Mouse (Mus musculus): ENCODE measurements around the gene Hspbp1. TPM values are rescaled to one million over a fixed set of nuclear protein-coding genes. Genes with fewer than 3 reads are reported as not detected.

Gene Hspbp1
- polyA plus RNA-seq, 1 experiment from 2014 or later: 128 TPM

DNA sequence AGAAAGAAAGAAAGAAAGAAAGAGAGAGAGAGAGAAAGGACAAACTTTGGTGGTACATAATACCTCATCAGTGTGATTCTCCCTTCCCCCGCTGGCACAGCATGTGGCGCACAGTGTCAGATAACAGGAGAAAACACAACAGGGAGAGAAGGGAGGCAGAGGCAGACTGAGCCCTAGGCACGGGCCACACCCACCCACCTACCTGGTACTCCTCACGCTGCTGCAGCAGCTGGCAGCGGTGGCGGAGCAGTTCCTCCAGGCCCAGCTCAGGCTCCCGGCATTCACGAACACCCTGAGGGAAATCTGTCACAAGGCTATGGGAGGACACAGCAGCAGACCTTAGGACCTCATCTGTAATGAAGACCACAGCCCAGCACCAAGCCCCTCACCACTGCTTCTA lies 21.7 kb downstream of the Hspbp1 start:
- WGBS: 76% methylated on average over 8 of the region's 8 CpGs
- Histone ChIP-seq H3K4me2 (no peak overlapping the region), H3K9ac (no peak overlapping the region), H3K4me1 (replicated peaks) (peaks cover 12% of the 10 kb centered on the region), H3K27ac (no peak overlapping the region), H3K36me3 (peaks cover 58% of the 10 kb centered on the region), H3K4me3 (no peak overlapping the region), H3K9me3 (no peaks in the 10 kb centered on the region), H3K27me3 (no peaks in the 10 kb centered on the region)
- ATAC-seq (ENCODE audit: low FRiP score): no peak

DNA sequence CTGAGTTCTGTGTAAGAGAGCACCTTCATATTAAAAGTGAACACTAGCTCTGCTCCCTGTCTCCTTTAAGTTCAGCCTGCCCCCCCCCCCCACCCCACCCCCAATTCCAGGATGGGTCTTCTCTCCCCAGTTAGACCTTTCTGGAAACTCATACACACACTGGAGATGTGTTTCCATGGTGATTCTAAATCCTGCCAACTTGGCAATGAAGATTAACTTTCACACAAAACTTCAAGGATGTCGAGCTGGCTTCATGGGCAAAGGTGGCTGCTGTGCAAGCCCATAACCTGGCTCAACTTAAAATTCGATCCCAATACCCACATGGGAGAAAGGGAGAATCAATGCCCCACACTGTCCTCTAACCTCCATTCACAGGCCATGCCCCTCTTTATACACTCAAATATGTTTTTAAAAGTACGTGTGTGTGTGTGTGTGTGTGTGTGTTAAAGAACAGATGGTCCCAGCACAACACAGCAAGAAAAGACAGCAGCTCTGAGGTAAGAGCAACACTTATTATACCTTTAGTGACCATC lies 24.9 kb downstream of the Hspbp1 start:
- no peak for ATAC-seq (ENCODE audit: low FRiP score)
- WGBS: 55% methylated on average over 3 of the region's 3 CpGs
- Histone ChIP-seq H3K4me2 (peak overlapping the region; percentile 94), H3K4me1 (replicated peaks) (peaks cover 44% of the 10 kb centered on the region), H3K9me3 (no peaks in the 10 kb centered on the region), H3K9ac (peak overlapping the region; percentile 95), H3K36me3 (peaks cover 28% of the 10 kb centered on the region), H3K27me3 (no peaks in the 10 kb centered on the region), H3K4me3 (peak overlapping the region; percentile 90), H3K27ac (peak overlapping the region; percentile 90)

DNA sequence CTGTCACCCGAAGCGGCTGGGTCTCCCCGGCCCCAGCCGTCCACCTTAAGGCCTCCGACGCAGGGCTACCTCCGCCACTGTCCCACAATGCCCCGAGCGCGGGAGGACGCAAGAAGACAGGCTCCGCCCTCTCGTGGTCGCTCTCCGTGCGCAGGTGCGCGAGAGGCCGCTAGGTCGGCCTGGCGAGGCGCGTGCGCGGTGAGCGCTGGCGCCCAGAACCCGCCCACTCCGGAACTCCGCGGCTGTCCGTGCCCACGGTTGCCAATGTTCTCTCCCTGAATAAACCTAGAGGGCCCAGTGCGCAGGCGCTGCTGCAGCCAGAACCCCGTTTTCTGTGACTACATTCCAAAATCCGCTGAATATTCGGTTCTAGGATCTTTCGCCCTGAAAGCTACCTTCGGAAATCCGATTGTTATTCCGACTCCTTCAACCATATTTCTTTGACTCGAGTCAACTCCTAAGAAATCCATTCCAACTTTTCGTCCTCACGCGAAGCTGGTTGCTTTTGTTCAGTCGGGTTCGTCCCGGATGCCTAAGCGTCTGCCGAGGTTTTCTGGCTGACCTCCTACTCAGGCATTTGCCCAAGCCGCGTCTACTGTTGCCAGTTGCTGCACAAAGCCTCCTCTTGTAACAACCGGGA lies 25.8 kb downstream of the Hspbp1 start, which contains the start of gene Ppp6r1:
TSS of gene Ppp6r1 (minus strand) at position 108 of the 640 bp plus-strand sequence.
- peak within 1 kb of the TSS; percentile 90 for H3K27ac ChIP-seq
- 0% methylated on average over 53 of the region's 54 CpGs for WGBS
- peaks cover 18% of the 10 kb centered on the region for H3K36me3 ChIP-seq
- peak within 1 kb of the TSS; percentile 95 for H3K9ac ChIP-seq
- no peaks in the 10 kb centered on the region for H3K27me3 ChIP-seq
- peaks cover 53% of the 10 kb centered on the region for H3K4me1 ChIP-seq (replicated peaks)
- no peaks in the 10 kb centered on the region for H3K9me3 ChIP-seq
- ATAC-seq (ENCODE audit: low FRiP score): peak; percentile 98
- H3K4me3 ChIP-seq: peak within 1 kb of the TSS; percentile 90
- peak within 1 kb of the TSS; percentile 94 for H3K4me2 ChIP-seq

DNA sequence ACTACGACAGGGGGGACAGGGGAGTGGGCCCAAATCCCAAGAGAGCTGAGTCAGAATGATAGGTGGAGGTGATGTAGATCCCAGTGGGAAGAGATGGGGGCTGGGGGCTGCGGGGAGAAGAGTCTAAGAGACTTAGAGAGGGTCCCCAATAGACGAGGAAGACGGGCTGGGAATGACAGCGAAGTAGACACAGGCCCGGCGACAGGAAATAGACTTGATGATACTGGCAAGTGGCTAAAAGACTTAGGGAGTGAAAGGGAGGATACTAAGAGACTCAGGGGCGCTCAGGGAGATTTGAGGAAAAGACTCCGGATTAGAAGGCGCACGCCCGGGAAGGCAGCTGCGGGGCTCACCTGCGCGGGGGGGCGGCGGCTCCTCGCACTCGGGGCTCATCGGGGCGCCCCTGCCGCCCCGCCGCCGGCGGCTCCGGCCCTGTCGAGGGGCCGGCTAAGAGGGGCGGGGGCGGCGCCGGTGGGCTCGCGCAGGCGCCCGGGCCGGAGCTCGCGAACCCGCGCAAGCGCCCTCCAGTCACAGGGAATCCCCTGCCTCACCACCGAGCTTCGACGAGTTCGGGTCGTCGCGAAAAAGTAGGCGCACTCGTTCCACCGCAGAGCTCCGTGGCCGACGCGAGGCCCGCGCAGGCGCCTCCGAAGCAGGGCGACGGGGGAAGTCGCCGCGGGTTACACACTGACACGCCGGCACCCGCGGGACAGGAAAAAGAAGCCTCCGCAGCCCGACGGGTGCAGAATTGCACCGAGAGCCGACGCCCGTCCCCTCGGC lies 26.6 kb downstream of the Hspbp1 start:
- H3K9ac ChIP-seq: peak overlapping the region; percentile 95
- H3K4me1 ChIP-seq (replicated peaks): peaks cover 55% of the 10 kb centered on the region
- peak overlapping the region; percentile 90 for H3K27ac ChIP-seq
- H3K9me3 ChIP-seq: no peaks in the 10 kb centered on the region
- under 1% methylated on average over 72 of the region's 78 CpGs for WGBS
- H3K36me3 ChIP-seq: peaks cover 16% of the 10 kb centered on the region
- H3K27me3 ChIP-seq: no peaks in the 10 kb centered on the region
- peak overlapping the region; percentile 90 for H3K4me3 ChIP-seq
- H3K4me2 ChIP-seq: peak overlapping the region; percentile 94
- peak; percentile 77 for ATAC-seq (ENCODE audit: low FRiP score)

DNA sequence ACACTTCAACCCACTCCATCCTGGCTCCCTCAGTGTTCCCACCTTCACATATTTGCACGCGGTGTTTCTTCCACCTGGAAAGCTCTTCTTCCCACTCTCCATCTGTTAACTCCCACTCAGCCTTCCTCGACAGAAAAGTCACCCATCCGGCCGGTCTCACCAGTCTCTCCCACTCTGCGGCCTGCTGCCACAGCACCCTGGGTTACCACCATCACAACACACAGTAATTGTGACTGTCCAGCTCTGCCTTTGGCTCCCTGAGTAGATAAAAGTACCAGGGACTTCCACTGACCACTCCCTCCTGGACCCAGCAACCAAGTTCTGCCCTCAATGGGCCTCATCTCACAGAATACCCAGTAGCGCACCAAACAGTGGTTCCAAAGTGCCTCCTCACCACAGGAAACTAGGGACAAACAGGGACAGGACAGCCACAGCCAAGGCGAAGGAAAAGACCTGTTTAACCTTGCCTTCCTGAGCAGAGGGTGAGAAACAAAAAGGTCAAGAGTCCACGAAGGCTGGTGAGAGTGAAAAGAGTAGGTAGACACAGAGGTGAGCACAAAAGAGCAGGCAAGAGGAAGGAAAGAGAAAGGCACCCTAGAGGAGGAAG lies 27.2 kb downstream of the Hspbp1 start:
- Histone ChIP-seq H3K9me3 (no peaks in the 10 kb centered on the region), H3K9ac (peak overlapping the region; percentile 95), H3K4me1 (replicated peaks) (peaks cover 60% of the 10 kb centered on the region), H3K4me3 (peak overlapping the region; percentile 90), H3K36me3 (peaks cover 18% of the 10 kb centered on the region), H3K4me2 (peak overlapping the region; percentile 94), H3K27ac (peak overlapping the region; percentile 90), H3K27me3 (no peaks in the 10 kb centered on the region)
- WGBS: 55% methylated on average over 9 of the region's 9 CpGs
- no peak for ATAC-seq (ENCODE audit: low FRiP score)

DNA sequence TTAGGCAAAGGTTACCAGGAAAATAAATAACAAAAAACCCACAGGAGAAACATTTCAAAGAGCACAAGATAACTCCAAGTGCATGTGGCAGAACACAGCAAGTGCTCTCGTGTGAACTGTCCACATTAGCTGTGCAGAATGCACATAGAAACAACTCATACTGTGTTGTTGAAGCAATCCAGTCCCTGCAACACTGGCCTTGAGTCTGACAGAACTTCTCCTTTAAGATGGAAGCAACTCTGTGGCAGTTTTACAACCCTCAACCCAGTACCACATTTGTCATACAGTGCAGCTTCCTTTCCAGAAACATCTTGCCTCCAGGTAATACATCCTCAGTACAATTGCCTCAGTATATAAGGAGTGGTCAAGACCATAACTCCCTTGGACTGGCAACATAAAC lies 28.1 kb downstream of the Hspbp1 start:
- Histone ChIP-seq H3K36me3 (peaks cover 15% of the 10 kb centered on the region), H3K9me3 (no peaks in the 10 kb centered on the region), H3K27ac (no peak overlapping the region), H3K4me2 (peak overlapping the region; percentile 94), H3K4me3 (peak overlapping the region; percentile 90), H3K27me3 (no peaks in the 10 kb centered on the region), H3K4me1 (replicated peaks) (peaks cover 66% of the 10 kb centered on the region), H3K9ac (peak overlapping the region; percentile 95)
- WGBS: 82% methylated on average over 1 of the region's 1 CpGs
- ATAC-seq (ENCODE audit: low FRiP score): no peak

DNA sequence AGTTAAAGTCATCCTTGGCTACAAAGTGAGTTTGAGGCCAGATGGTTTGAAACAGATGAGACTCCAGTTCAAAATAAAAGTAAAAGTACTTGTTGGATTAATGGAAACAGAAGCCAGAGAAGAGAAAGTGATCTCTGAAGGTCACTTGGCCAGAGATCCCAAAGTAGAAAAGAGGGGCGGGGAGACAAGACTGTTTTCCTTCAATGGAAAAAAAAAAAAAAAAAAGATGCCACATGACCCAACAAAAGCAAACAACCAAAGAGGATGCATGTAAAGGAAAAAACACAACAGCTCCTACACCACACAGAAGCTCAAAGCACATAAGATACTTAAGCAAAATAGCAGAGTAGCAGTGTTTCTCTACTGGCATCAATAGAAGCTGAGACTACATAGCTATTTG lies 29.0 kb downstream of the Hspbp1 start:
- peaks cover 21% of the 10 kb centered on the region; the same call in 1 of the 2 replicates for H3K36me3 ChIP-seq
- H3K27ac ChIP-seq: no peak overlapping the region
- no peak overlapping the region for H3K4me3 ChIP-seq
- no peak for ATAC-seq (ENCODE audit: low FRiP score)
- no peaks in the 10 kb centered on the region for H3K9me3 ChIP-seq
- WGBS: 91% methylated on average over 1 of the region's 1 CpGs
- H3K9ac ChIP-seq: peak overlapping the region; percentile 19; the same call in 1 of the 2 replicates
- H3K4me2 ChIP-seq: no peak overlapping the region
- H3K4me1 ChIP-seq (replicated peaks): peaks cover 72% of the 10 kb centered on the region
- H3K27me3 ChIP-seq: no peaks in the 10 kb centered on the region

DNA sequence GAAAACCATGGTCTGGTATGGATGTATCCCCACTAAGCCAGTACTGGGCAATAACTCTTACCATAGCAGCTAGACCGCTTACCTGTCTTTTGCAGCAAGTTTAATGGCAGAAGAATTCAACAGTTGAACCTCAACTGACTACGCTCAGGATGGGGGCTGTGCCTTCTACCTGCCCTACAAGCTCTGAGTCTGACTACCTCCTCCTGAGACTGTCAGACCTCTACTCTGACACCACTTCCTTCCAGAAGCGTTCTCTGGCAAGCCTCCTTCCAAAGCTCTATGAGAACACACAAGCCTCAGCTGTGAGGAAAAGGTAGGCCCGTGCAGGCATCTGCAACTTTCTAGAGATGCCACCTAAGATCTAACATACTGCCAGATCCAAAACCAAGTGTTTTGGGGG lies 29.5 kb downstream of the Hspbp1 start:
- Histone ChIP-seq H3K27me3 (no peaks in the 10 kb centered on the region), H3K4me1 (replicated peaks) (peaks cover 68% of the 10 kb centered on the region), H3K4me3 (no peak overlapping the region), H3K36me3 (peaks cover 18% of the 10 kb centered on the region; the same call in 1 of the 2 replicates), H3K4me2 (no peak overlapping the region), H3K9ac (peak overlapping the region; percentile 19; the same call in 1 of the 2 replicates), H3K27ac (no peak overlapping the region), H3K9me3 (no peaks in the 10 kb centered on the region)
- ATAC-seq (ENCODE audit: low FRiP score): no peak
- WGBS: 90% methylated on average over 4 of the region's 4 CpGs

DNA sequence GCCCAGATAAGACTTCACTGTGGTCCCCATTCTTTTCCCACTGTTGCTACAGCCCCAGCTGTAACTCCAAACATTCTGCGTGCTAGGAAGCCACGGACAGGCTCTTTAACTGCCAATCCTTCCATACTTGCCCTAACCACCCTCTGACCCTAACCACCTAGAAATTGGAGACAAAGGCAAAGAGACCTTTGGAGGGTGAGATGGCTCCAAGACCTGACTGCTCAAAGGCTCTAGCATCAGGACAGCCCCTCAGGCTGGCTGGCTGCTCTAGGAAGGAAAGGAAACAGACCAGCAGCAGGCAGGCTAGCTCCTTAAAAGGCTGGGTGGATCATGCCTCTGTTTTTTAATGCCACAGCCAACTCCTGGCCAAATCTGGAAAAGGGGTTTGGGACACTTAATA lies 30.6 kb downstream of the Hspbp1 start:
- Histone ChIP-seq H3K27ac (no peak overlapping the region), H3K27me3 (no peaks in the 10 kb centered on the region), H3K4me3 (no peak overlapping the region), H3K4me1 (replicated peaks) (peaks cover 60% of the 10 kb centered on the region), H3K9me3 (no peaks in the 10 kb centered on the region), H3K36me3 (peaks cover 18% of the 10 kb centered on the region; the same call in 1 of the 2 replicates), H3K4me2 (no peak overlapping the region), H3K9ac (0 out of 2 replicates have a peak overlapping the region, but pooled peaks have one; percentile 35)
- WGBS: 89% methylated on average over 2 of the region's 2 CpGs
- ATAC-seq (ENCODE audit: low FRiP score): no peak

DNA sequence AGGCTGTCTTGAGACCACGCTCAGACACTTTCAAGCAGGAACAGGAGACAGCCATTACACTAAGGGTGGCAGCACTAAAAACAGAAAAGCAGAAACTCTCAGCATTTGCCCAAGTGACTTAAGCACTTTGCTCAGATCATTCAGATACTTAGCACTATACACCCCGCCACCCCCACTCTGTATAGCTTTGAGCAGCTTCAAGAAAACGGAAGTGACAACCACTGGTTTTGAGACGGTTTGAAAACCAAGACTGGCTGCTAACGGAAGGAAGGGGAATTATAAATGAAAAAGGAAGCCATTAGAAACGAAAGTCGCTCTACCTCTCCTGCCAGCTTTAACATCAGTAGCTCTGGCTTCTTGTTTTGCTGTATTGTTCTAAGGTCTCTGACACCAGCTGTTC lies 31.1 kb downstream of the Hspbp1 start:
- WGBS: 91% methylated on average over 7 of the region's 7 CpGs
- Histone ChIP-seq H3K4me2 (no peak overlapping the region), H3K27me3 (no peaks in the 10 kb centered on the region), H3K4me1 (replicated peaks) (peaks cover 60% of the 10 kb centered on the region), H3K4me3 (no peak overlapping the region), H3K9me3 (no peaks in the 10 kb centered on the region), H3K27ac (no peak overlapping the region), H3K36me3 (peaks cover 18% of the 10 kb centered on the region; the same call in 1 of the 2 replicates), H3K9ac (0 out of 2 replicates have a peak overlapping the region, but pooled peaks have one; percentile 35)
- no peak for ATAC-seq (ENCODE audit: low FRiP score)

DNA sequence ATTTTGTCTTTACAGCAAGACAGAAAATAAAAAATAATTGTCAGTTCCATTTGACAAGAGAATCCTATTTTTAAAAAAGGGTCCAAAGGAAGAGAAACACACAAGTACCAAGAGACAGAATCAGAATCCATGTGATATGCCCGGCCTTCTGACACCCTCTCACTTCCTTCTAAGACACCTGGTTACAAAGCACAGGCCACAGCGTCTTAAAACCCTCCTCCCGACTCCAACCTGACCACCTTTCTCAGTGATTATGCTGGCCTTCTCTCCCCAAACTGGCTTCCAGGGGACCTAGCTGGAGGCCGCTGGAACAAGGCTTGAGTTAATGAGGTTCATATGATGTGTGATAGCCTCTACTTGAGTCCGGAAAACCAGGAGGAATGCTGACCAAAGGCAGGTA lies 31.5 kb downstream of the Hspbp1 start:
- Histone ChIP-seq H3K4me1 (replicated peaks) (peaks cover 60% of the 10 kb centered on the region), H3K4me2 (no peak overlapping the region), H3K27me3 (no peaks in the 10 kb centered on the region), H3K4me3 (no peak overlapping the region), H3K27ac (no peak overlapping the region), H3K36me3 (peaks cover 18% of the 10 kb centered on the region; the same call in 1 of the 2 replicates), H3K9ac (no peak overlapping the region), H3K9me3 (no peaks in the 10 kb centered on the region)
- 91% methylated on average over 5 of the region's 5 CpGs for WGBS
- no peak for ATAC-seq (ENCODE audit: low FRiP score)

DNA sequence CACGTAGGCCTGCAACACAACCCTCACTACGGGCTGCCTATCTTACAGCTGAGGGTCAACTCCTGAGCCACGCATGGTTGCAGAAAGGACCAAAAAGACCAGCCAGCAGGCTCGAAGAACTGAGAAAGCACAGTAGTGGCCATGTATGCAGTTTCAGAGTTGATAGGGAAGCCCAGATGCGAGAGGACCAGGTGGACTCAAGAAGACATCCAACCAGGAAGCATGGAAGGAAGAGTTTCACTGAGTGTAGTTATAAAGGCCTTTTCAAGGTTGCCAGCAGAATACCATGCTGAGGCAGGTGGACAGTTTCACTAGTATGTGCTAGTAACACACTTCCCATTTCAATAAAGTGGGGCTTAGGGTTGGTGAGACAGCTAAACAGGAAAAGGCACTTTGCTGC lies 32.1 kb downstream of the Hspbp1 start:
- Histone ChIP-seq H3K9ac (no peak overlapping the region), H3K4me1 (replicated peaks) (peaks cover 56% of the 10 kb centered on the region)
- 97% methylated on average over 5 of the region's 5 CpGs for WGBS

More for the DNA sequence above, 32.1 kb downstream of the Hspbp1 start:
- no peak overlapping the region for H3K4me3 ChIP-seq
- no peak overlapping the region for H3K27ac ChIP-seq
- peaks cover 18% of the 10 kb centered on the region; the same call in 1 of the 2 replicates for H3K36me3 ChIP-seq
- no peak overlapping the region for H3K4me2 ChIP-seq
- H3K9me3 ChIP-seq: no peaks in the 10 kb centered on the region
- no peaks in the 10 kb centered on the region for H3K27me3 ChIP-seq
- ATAC-seq (ENCODE audit: low FRiP score): no peak

Data from hindbrain, embryonic 13.5 days (tissue).